Mouse (Mus musculus): ENCODE results near the gene Ubqln4. TPM values are rescaled to one million over a fixed set of nuclear protein-coding genes. Genes with fewer than 3 reads are reported as not detected.

The Ubqln4 gene
- polyA plus RNA-seq, 1 experiment from 2014 or later = 46.5 TPM

- H3K4me1 ChIP-seq (replicated peaks) = peaks cover 44% of the 10 kb centered on the region
- no peaks in the 10 kb centered on the region for H3K36me3 ChIP-seq
- H3K27me3 ChIP-seq (replicated peaks) = no peaks in the 10 kb centered on the region
- no peaks in the 10 kb centered on the region for H3K9me3 ChIP-seq (replicated peaks)
- no peak overlapping the region for H3K4me3 ChIP-seq
- 0 out of 2 replicates have a peak overlapping the region, but pooled peaks have one; percentile 20 for H3K9ac ChIP-seq
- H3K27ac ChIP-seq (ENCODE audit: poor library complexity, severe bottlenecking) = peak overlapping the region; percentile 56
- 34% methylated on average over 12 of the region's 15 CpGs for WGBS
- ATAC-seq (ENCODE audit: insufficient number of reproducible peaks, low FRiP score) = no peak
- peak overlapping the region; percentile 13; the same call in 1 of the 2 replicates for H3K4me2 ChIP-seq
Measured at GRCm38 (mm10) chr3:88512896-88513545, 40.5 kb upstream of the Ubqln4 start.

DNA sequence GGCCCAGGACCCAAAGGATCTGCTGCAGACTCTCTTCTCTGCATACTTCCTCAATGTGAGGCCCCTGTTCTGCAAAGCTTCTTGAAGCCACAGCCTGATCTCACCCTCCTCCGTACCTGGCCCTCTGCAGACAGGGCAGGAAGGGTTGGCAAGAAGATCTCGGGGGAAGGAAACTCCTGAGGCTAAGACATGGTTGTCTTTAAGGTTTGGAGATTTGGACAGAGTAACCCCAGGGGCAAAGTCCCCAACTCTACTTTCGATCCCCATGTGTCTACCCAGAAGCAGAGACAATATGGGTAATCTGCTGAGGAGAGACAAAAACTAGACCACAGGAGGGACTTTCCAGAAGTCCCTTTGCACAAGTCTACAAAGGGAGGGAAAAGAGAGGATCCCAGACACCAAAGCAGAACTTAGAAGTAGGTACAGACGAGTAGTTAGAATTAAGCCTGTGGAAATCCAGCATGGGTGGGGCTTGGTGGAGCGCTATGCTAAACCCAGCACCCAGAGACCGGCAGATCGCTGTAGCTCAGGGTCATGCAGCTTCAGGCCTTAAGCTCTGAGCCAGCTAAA, 39.9 kb upstream of the Ubqln4 start:
- H3K27ac ChIP-seq (ENCODE audit: poor library complexity, severe bottlenecking) = peak overlapping the region; percentile 32; the same call in 1 of the 2 replicates
- H3K9ac ChIP-seq = 0 out of 2 replicates have a peak overlapping the region, but pooled peaks have one; percentile 9
- WGBS = 76% methylated on average over 7 of the region's 7 CpGs

DNA sequence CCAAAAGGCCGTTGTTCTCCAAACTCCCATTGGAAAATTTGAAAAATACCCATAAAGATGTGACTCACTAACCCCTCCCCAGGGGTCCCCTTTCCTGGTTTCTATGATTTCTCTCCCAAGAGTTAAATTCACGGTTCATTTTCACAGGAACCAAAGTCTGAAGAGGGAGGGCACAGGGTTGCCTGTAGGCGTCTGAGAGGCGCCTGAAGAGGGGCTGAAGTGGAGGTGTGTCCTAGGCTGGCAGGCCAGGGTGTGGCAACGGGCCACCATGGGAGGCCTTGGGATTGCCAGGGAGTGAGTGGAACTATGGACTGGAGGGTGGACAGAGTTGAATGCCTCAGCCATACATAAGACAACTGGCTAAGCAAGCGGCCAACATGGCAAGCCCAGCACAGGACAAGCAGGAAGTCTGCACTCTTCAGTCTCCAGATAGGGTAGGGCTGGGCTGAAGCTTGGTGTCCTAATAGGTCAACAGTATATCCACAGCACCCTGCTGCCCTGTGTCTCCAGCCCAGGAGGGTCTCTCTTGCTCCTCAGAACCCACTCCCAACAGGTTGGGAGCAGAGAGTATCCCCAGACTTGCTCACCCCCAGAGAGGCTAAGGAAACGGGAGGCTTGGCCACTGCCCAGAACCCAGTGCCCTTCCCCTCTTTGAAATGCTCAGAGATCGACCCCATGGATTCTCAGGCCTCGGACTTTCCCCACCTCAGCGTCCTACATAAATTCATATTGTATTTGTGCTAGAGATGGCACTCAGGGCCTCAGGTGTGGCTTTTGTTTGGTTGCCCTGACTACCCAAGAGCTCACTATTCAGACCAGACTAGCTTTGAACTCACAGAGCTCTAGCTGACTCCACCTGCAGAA, 39.1 kb upstream of the Ubqln4 start:
- no peak overlapping the region for H3K27ac ChIP-seq (ENCODE audit: poor library complexity, severe bottlenecking)
- no peak overlapping the region for H3K4me2 ChIP-seq
- H3K9me3 ChIP-seq (replicated peaks) = no peaks in the 10 kb centered on the region
- no peak for ATAC-seq (ENCODE audit: insufficient number of reproducible peaks, low FRiP score)
- no peaks in the 10 kb centered on the region for H3K27me3 ChIP-seq (replicated peaks)
- H3K36me3 ChIP-seq = no peaks in the 10 kb centered on the region
- H3K9ac ChIP-seq = no peak overlapping the region
- peaks cover 40% of the 10 kb centered on the region for H3K4me1 ChIP-seq (replicated peaks)
- H3K4me3 ChIP-seq = no peak overlapping the region
- WGBS = 69% methylated on average over 10 of the region's 10 CpGs

More for the DNA sequence above, 39.9 kb upstream of the Ubqln4 start:
- Histone ChIP-seq H3K4me3 (no peak overlapping the region), H3K4me2 (0 out of 2 replicates have a peak overlapping the region, but pooled peaks have one; percentile 13), H3K4me1 (replicated peaks) (peaks cover 44% of the 10 kb centered on the region), H3K27me3 (replicated peaks) (no peaks in the 10 kb centered on the region), H3K9me3 (replicated peaks) (no peaks in the 10 kb centered on the region), H3K36me3 (no peaks in the 10 kb centered on the region)
- ATAC-seq (ENCODE audit: insufficient number of reproducible peaks, low FRiP score) = no peak

- no peaks in the 10 kb centered on the region for H3K36me3 ChIP-seq
- WGBS = 91% methylated on average over 2 of the region's 2 CpGs
- H3K4me1 ChIP-seq (replicated peaks) = peaks cover 38% of the 10 kb centered on the region
- no peak for ATAC-seq (ENCODE audit: insufficient number of reproducible peaks, low FRiP score)
- H3K4me2 ChIP-seq = no peak overlapping the region
- H3K27ac ChIP-seq (ENCODE audit: poor library complexity, severe bottlenecking) = no peak overlapping the region
- no peak overlapping the region for H3K9ac ChIP-seq
- H3K4me3 ChIP-seq = no peak overlapping the region
- no peaks in the 10 kb centered on the region for H3K9me3 ChIP-seq (replicated peaks)
- no peaks in the 10 kb centered on the region for H3K27me3 ChIP-seq (replicated peaks)
Measured at GRCm38 (mm10) chr3:88515095-88515386, 38.5 kb upstream of the Ubqln4 start.

GRCm38 (mm10) chr3:88516407-88516806, 37.2 kb upstream of the Ubqln4 start:
- Histone ChIP-seq H3K27me3 (replicated peaks) (no peaks in the 10 kb centered on the region), H3K4me3 (no peak overlapping the region), H3K36me3 (no peaks in the 10 kb centered on the region), H3K9me3 (replicated peaks) (no peaks in the 10 kb centered on the region), H3K4me1 (replicated peaks) (peaks cover 29% of the 10 kb centered on the region), H3K9ac (no peak overlapping the region), H3K27ac (ENCODE audit: poor library complexity, severe bottlenecking) (no peak overlapping the region), H3K4me2 (no peak overlapping the region)
- ATAC-seq (ENCODE audit: insufficient number of reproducible peaks, low FRiP score) = no peak
- 81% methylated on average over 2 of the region's 2 CpGs for WGBS

DNA sequence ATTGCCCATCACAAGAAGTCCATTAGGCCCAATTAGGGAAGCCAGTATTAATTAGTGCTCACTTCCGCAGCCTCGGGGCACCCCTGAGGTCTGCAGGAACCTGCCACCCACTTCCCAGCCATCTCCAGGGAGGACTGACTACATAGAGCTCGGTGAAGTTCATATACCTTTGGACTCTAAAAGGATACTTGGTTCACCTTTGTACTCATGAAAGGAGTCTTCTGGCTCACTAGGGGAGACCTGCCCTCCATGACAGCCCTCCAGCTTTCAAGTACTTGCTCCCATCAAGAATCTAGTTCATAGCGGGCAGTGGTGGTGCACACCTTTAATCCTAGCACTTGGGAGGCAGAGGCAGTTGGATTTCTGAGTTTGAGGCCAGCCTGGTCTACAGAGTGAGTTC, 35.1 kb upstream of the Ubqln4 start:
- Histone ChIP-seq H3K9me3 (replicated peaks) (no peaks in the 10 kb centered on the region), H3K4me2 (no peak overlapping the region), H3K4me3 (no peak overlapping the region), H3K9ac (no peak overlapping the region), H3K4me1 (replicated peaks) (peaks cover 9% of the 10 kb centered on the region), H3K36me3 (0 out of 2 replicates have a peak, but pooled peaks cover 6% of the 10 kb centered on the region), H3K27ac (ENCODE audit: poor library complexity, severe bottlenecking) (no peak overlapping the region), H3K27me3 (replicated peaks) (no peaks in the 10 kb centered on the region)
- ATAC-seq (ENCODE audit: insufficient number of reproducible peaks, low FRiP score) = no peak
- 86% methylated on average over 4 of the region's 4 CpGs for WGBS

- Histone ChIP-seq H3K27me3 (replicated peaks) (no peaks in the 10 kb centered on the region), H3K27ac (ENCODE audit: poor library complexity, severe bottlenecking) (no peak overlapping the region), H3K9me3 (replicated peaks) (no peaks in the 10 kb centered on the region), H3K9ac (no peak overlapping the region), H3K4me3 (no peak overlapping the region), H3K4me1 (replicated peaks) (no peaks in the 10 kb centered on the region), H3K4me2 (no peak overlapping the region), H3K36me3 (peaks cover 20% of the 10 kb centered on the region)
- WGBS = 69% methylated on average over 2 of the region's 2 CpGs
- no peak for ATAC-seq (ENCODE audit: insufficient number of reproducible peaks, low FRiP score)
Measured at GRCm38 (mm10) chr3:88520078-88520477, 33.5 kb upstream of the Ubqln4 start.

GRCm38 (mm10) chr3:88521156-88521555, 32.4 kb upstream of the Ubqln4 start:
- H3K27ac ChIP-seq (ENCODE audit: poor library complexity, severe bottlenecking) = no peak overlapping the region
- ATAC-seq (ENCODE audit: insufficient number of reproducible peaks, low FRiP score) = no peak
- H3K27me3 ChIP-seq (replicated peaks) = no peaks in the 10 kb centered on the region
- H3K4me3 ChIP-seq = no peak overlapping the region
- H3K36me3 ChIP-seq = peaks cover 23% of the 10 kb centered on the region
- H3K4me2 ChIP-seq = no peak overlapping the region
- no peaks in the 10 kb centered on the region for H3K9me3 ChIP-seq (replicated peaks)
- peaks cover 5% of the 10 kb centered on the region for H3K4me1 ChIP-seq (replicated peaks)
- no peak overlapping the region for H3K9ac ChIP-seq
- WGBS = 91% methylated on average over 6 of the region's 6 CpGs

DNA sequence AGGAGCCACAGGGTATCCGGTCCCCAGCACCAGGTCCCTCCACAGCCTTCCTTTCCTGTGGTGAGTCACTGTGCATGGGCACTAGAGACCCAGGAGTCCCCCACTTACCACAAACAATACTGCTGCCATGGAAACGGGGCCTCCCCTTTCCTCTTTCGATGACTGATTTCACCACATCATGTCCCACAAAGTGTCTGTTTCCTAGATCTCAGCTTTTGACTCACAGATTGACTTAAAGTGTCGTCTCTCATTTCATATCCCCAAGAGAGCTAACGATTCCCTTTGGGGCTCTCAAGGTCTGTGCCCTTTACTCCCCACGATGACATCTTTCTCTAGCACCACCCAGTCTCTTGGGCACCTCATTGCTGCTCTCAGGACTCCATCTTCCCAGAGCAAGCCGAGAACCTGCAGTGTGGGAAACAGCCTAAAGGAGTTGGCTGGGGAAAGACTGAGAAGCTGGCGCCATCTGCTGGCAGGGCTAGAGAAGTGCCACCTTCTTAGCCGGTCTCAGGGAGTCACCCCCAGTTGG, 31.7 kb upstream of the Ubqln4 start:
- Histone ChIP-seq H3K27me3 (replicated peaks) (no peaks in the 10 kb centered on the region), H3K4me3 (no peak overlapping the region), H3K36me3 (peaks cover 23% of the 10 kb centered on the region), H3K4me1 (replicated peaks) (peaks cover 12% of the 10 kb centered on the region), H3K27ac (ENCODE audit: poor library complexity, severe bottlenecking) (no peak overlapping the region), H3K4me2 (no peak overlapping the region), H3K9me3 (replicated peaks) (no peaks in the 10 kb centered on the region), H3K9ac (no peak overlapping the region)
- WGBS = 28% methylated on average over 9 of the region's 9 CpGs
- no peak for ATAC-seq (ENCODE audit: insufficient number of reproducible peaks, low FRiP score)

GRCm38 (mm10) chr3:88523027-88523426, 30.5 kb upstream of the Ubqln4 start:
- Histone ChIP-seq H3K4me2 (no peak overlapping the region), H3K4me1 (replicated peaks) (peaks cover 21% of the 10 kb centered on the region), H3K9me3 (replicated peaks) (no peaks in the 10 kb centered on the region), H3K27me3 (replicated peaks) (no peaks in the 10 kb centered on the region), H3K4me3 (no peak overlapping the region), H3K9ac (no peak overlapping the region), H3K36me3 (peaks cover 23% of the 10 kb centered on the region), H3K27ac (ENCODE audit: poor library complexity, severe bottlenecking) (no peak overlapping the region)
- no peak for ATAC-seq (ENCODE audit: insufficient number of reproducible peaks, low FRiP score)
- 81% methylated on average over 8 of the region's 8 CpGs for WGBS

DNA sequence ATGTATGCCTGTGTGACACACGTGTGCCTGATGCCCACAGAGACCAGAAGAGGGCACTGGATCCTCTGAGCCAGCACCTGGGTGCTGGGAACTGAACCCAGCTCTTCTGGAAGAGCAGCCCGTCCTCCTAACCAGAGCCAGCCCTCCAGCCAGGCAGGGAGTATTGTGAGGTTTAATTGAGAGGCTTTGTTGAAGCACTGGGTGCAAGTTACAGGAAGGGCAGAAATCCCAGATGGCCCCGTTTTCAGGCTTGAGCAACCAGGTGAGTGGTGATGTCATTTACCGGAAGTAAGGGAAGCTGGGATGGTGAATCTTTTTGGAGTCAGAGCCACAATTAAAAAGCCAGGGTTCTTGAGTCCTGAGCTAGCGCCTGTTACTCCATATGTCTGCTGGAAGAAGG, 28.5 kb upstream of the Ubqln4 start:
- ATAC-seq (ENCODE audit: insufficient number of reproducible peaks, low FRiP score) = no peak
- Histone ChIP-seq H3K4me2 (no peak overlapping the region), H3K27me3 (replicated peaks) (no peaks in the 10 kb centered on the region), H3K9me3 (replicated peaks) (no peaks in the 10 kb centered on the region), H3K27ac (ENCODE audit: poor library complexity, severe bottlenecking) (no peak overlapping the region), H3K9ac (no peak overlapping the region), H3K4me3 (no peak overlapping the region), H3K4me1 (replicated peaks) (peaks cover 39% of the 10 kb centered on the region), H3K36me3 (peaks cover 23% of the 10 kb centered on the region)
- WGBS = 82% methylated on average over 5 of the region's 5 CpGs

Data from heart, embryonic 12.5 days (tissue).